25 mouse cellular contexts compared by ENCODE assay signal in the genomic region with DNA sequence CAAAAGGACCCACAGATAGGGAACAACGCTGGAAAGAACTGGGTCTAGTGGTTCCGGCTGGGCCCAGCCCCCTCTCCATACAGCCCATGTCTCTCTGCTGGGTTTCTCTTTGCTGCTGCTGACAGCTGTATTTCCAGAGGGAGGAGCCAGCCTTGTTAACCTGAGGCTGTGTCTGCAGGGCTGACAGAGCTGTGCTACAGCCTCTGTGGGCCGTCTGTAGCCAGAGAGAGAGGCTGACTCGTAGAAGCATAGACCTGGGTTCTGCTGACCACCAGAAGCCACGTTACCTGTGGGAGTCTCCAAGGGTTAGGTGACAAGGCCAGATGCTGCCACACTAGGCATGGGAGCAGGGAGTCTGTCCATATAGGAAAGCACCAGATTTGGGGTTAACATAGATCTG. TPM values are rescaled to one million over a fixed set of nuclear protein-coding genes. Genes with fewer than 3 reads are reported as not detected.
DNase-seq lines count a peak whose midpoint lies in the region; ATAC-seq lines count a peak whose summit lies in the region.
"Had no signal": no experiment of that assay in that cellular context is flagged by ENCODE, and none has a peak within 500 bp of the region (broad histone marks: within the 10 kb centered on the region; RNA-seq: fewer than 3 reads in every experiment).

No protein-coding gene starts in this region.

- no peaks in the 10 kb centered on the region for H3K36me3 ChIP-seq in liver, embryonic 15.5 days (replicated peaks)
- no peaks in the 10 kb centered on the region for H3K36me3 ChIP-seq in liver, embryonic 12.5 days
- H3K36me3 ChIP-seq in macrophage (ENCODE audit: inconsistent target): no peaks in the 10 kb centered on the region; the same call in 1 of the 2 replicates
- H3K36me3 ChIP-seq: embryonic facial prominence, embryonic 12.5 days; heart, embryonic 12.5 days; hindbrain, embryonic 10.5 days; hindbrain, embryonic 15.5 days; kidney, embryonic 15.5 days; limb, embryonic 13.5 days; midbrain, embryonic 12.5 days had no signal

- no peak overlapping the region; the same call in 1 of the 2 replicates for H3K4me2 ChIP-seq in liver, embryonic 15.5 days
- H3K4me2 ChIP-seq in liver, embryonic 12.5 days: no peak overlapping the region
- H3K4me2 ChIP-seq: embryonic facial prominence, embryonic 12.5 days; heart, embryonic 12.5 days; hindbrain, embryonic 15.5 days; kidney, embryonic 15.5 days; limb, embryonic 13.5 days; midbrain, embryonic 12.5 days had no signal

- 0 out of 2 replicates have a peak overlapping the region, but pooled peaks have one; percentile 58 for H3K27ac ChIP-seq in liver, embryonic 15.5 days (replicated peaks)
- H3K27ac ChIP-seq in liver, embryonic 12.5 days: no peak overlapping the region
- H3K27ac ChIP-seq in macrophage: peak overlapping the region; percentile 100
- H3K27ac ChIP-seq: embryonic facial prominence, embryonic 12.5 days; hindbrain, embryonic 10.5 days; hindbrain, embryonic 15.5 days; kidney, embryonic 15.5 days; limb, embryonic 13.5 days; liver, embryonic 14.5 days; midbrain, embryonic 12.5 days had no signal

- H3K27me3 ChIP-seq in liver, embryonic 15.5 days: no peaks in the 10 kb centered on the region
- no peaks in the 10 kb centered on the region for H3K27me3 ChIP-seq in liver, embryonic 12.5 days (replicated peaks)
- H3K27me3 ChIP-seq: embryonic facial prominence, embryonic 12.5 days; heart, embryonic 12.5 days; hindbrain, embryonic 15.5 days; kidney, embryonic 15.5 days; limb, embryonic 13.5 days; megakaryocyte, embryonic 14.5 days; midbrain, embryonic 12.5 days had no signal

- peaks cover 84% of the 10 kb centered on the region for H3K79me2 ChIP-seq in macrophage (ENCODE audit: inconsistent target)

- no peaks in the 10 kb centered on the region for H3K9me3 ChIP-seq in liver, embryonic 15.5 days (replicated peaks)
- no peaks in the 10 kb centered on the region for H3K9me3 ChIP-seq in liver, embryonic 12.5 days (replicated peaks)
- H3K9me3 ChIP-seq: embryonic facial prominence, embryonic 12.5 days; heart, embryonic 12.5 days; hindbrain, embryonic 10.5 days; hindbrain, embryonic 15.5 days; kidney, embryonic 15.5 days; limb, embryonic 13.5 days; megakaryocyte, embryonic 14.5 days; midbrain, embryonic 12.5 days had no signal

- no peak for ATAC-seq in liver, embryonic 15.5 days (ENCODE audit: insufficient read depth)
- ATAC-seq in liver, embryonic 12.5 days: no peak
- ATAC-seq: forebrain, embryonic 14.5 days had no signal

- H3K9ac ChIP-seq in liver, embryonic 15.5 days: no peak overlapping the region
- no peak overlapping the region for H3K9ac ChIP-seq in liver, embryonic 12.5 days
- H3K9ac ChIP-seq: embryonic facial prominence, embryonic 12.5 days; heart, embryonic 12.5 days; hindbrain, embryonic 15.5 days; kidney, embryonic 15.5 days; limb, embryonic 13.5 days; liver, embryonic 14.5 days; midbrain, embryonic 12.5 days had no signal

- WGBS in liver, embryonic 15.5 days (ENCODE audit: insufficient replicate concordance): 66% methylated on average over 5 of the region's 5 CpGs
- WGBS in liver, embryonic 12.5 days (ENCODE audit: insufficient replicate concordance): 71% methylated on average over 5 of the region's 5 CpGs
- 79% methylated on average over 5 of the region's 5 CpGs for WGBS in macrophage (ENCODE audit: missing documents)

- no peak overlapping the region for H3K4me3 ChIP-seq in liver, embryonic 15.5 days (replicated peaks)
- H3K4me3 ChIP-seq in liver, embryonic 12.5 days: no peak overlapping the region
- no peak overlapping the region for H3K4me3 ChIP-seq in macrophage (ENCODE audit: inconsistent target)
- H3K4me3 ChIP-seq: embryonic facial prominence, embryonic 12.5 days; heart, embryonic 12.5 days; hindbrain, embryonic 10.5 days; hindbrain, embryonic 15.5 days; kidney, embryonic 15.5 days; limb, embryonic 13.5 days; megakaryocyte, embryonic 14.5 days; midbrain, embryonic 12.5 days had no signal

- H3K4me1 ChIP-seq in liver, embryonic 15.5 days (replicated peaks): peaks cover 53% of the 10 kb centered on the region
- H3K4me1 ChIP-seq in liver, embryonic 12.5 days: peaks cover 28% of the 10 kb centered on the region
- H3K4me1 ChIP-seq: embryonic facial prominence, embryonic 12.5 days; hindbrain, embryonic 15.5 days; limb, embryonic 13.5 days; midbrain, embryonic 12.5 days had no signal

- peak; percentile 17 for DNase-seq in urinary bladder, adult 2 months (ENCODE audit: low spot score)
- DNase-seq in urinary bladder, postnatal 10 days (ENCODE audit: low spot score): no peak
- no peak for DNase-seq in frontal cortex, postnatal 14 days (ENCODE audit: low spot score in 2 of 2)
- DNase-seq in right cerebral cortex, postnatal 25 days: no peak
- DNase-seq: adrenal gland, postnatal 25 days; B cell, adult 2 months; cerebellum, adult 8-10 months; cerebellum, postnatal 25 days; gastrocnemius, postnatal 25 days; kidney, adult 18-20 months; kidney, postnatal 25 days; lung, postnatal 36 days had no signal

RNA-seq across cellular contexts. Expression of gene Sh3bp2, which starts 7.4 kb away (rescaled TPM):
- polyA plus RNA-seq in liver, embryonic 15.5 days (2015; fragmentation: Nextera tagmentation; extraction: Ambion mirVana): 3.7 and 5.5 TPM in 2 replicates
- polyA plus RNA-seq in liver, embryonic 12.5 days (2016; fragmentation: Nextera tagmentation; extraction: Ambion mirVana): 4.0 and 5.0 TPM in 2 replicates
- polyA plus RNA-seq in urinary bladder, adult 2 months (2012; rRNA removed): 7.5 and 7.8 TPM in 2 replicates
- 100 to 1,000 TPM; 175 to 607 (median 366) TPM for total RNA-seq in macrophage (2018; cell fraction: chromatin; rRNA removed)
- total RNA-seq in macrophage (2018; cell fraction: cytosol; rRNA removed): 100 to 1,000 TPM in 18 of 26 experiments, 10 to 100 TPM in 8; 68.6 to 194 (median 120) TPM
- total RNA-seq in macrophage (2018; cell fraction: nucleus; rRNA removed): 100 to 1,000 TPM; 130 to 352 (median 231) TPM
- 112 to 135 TPM (median 116 TPM) in 3 replicates for polyA plus RNA-seq in macrophage (2018)

RNA-seq across cellular contexts. Expression of gene Tnip2, which starts 19.3 kb away (rescaled TPM):
- polyA plus RNA-seq in liver, embryonic 15.5 days (2015; fragmentation: Nextera tagmentation; extraction: Ambion mirVana): 5.5 and 5.9 TPM in 2 replicates
- 7.4 and 10.9 TPM in 2 replicates for polyA plus RNA-seq in liver, embryonic 12.5 days (2016; fragmentation: Nextera tagmentation; extraction: Ambion mirVana)
- polyA plus RNA-seq in urinary bladder, adult 2 months (2012; rRNA removed): 39.9 and 43.9 TPM in 2 replicates
- 100 to 1,000 TPM; 108 to 396 (median 174) TPM for total RNA-seq in macrophage (2018; cell fraction: chromatin; rRNA removed)
- total RNA-seq in macrophage (2018; cell fraction: cytosol; rRNA removed): 10 to 100 TPM; 16.4 to 32.3 (median 19.7) TPM
- 100 to 1,000 TPM in 14 of 26 experiments, 10 to 100 TPM in 12; 60.1 to 370 (median 104) TPM for total RNA-seq in macrophage (2018; cell fraction: nucleus; rRNA removed)
- polyA plus RNA-seq in macrophage (2018): 20.0 to 28.2 TPM (median 24.5 TPM) in 3 replicates

RNA-seq across cellular contexts. Expression of gene Add1, which starts 40.4 kb away (rescaled TPM):
- 135 and 144 TPM in 2 replicates for polyA plus RNA-seq in liver, embryonic 15.5 days (2015; fragmentation: Nextera tagmentation; extraction: Ambion mirVana)
- polyA plus RNA-seq in liver, embryonic 12.5 days (2016; fragmentation: Nextera tagmentation; extraction: Ambion mirVana): 164 and 166 TPM in 2 replicates
- 232 and 250 TPM in 2 replicates for polyA plus RNA-seq in urinary bladder, adult 2 months (2012; rRNA removed)
- 100 to 1,000 TPM; 113 to 315 (median 212) TPM for total RNA-seq in macrophage (2018; cell fraction: chromatin; rRNA removed)
- total RNA-seq in macrophage (2018; cell fraction: cytosol; rRNA removed): 100 to 1,000 TPM in 22 of 26 experiments, 10 to 100 TPM in 4; 93.8 to 151 (median 117) TPM
- total RNA-seq in macrophage (2018; cell fraction: nucleus; rRNA removed): 100 to 1,000 TPM in 25 of 26 experiments, 10 to 100 TPM in 1; 98.1 to 214 (median 158) TPM
- 107 to 147 TPM (median 116 TPM) in 3 replicates for polyA plus RNA-seq in macrophage (2018)

Comparison
In these comparisons a context has a peak if more than half of its experiments do, and no peak if none do; other contexts are left out.
1. RNA of gene Sh3bp2, which starts 7.4 kb away (polyA plus RNA-seq): 112 to 135 TPM in macrophage; 7.5 to 7.8 TPM in urinary bladder, adult 2 months, 3.7 to 5.5 TPM in liver, embryonic 15.5 days and 4.0 to 5.0 TPM in liver, embryonic 12.5 days; every median in the first group is over 10 times any median in the second.